Mouse (Mus musculus) NIH3T3 (cell line): ENCODE measurements at regions not wholly inside any gene's neighbourhood (a gene's known extent, or its start where the extent isn't known, plus 50 kb on each side); places are given as distances from the start of the nearest gene placed in this dataset.

ENCODE experiments used
- DNase-seq: peaks from one replicate; pipeline ENCODE4 v3.0.0-alpha.2; 2012; ENCODE audit warnings: low read depth

DNA sequence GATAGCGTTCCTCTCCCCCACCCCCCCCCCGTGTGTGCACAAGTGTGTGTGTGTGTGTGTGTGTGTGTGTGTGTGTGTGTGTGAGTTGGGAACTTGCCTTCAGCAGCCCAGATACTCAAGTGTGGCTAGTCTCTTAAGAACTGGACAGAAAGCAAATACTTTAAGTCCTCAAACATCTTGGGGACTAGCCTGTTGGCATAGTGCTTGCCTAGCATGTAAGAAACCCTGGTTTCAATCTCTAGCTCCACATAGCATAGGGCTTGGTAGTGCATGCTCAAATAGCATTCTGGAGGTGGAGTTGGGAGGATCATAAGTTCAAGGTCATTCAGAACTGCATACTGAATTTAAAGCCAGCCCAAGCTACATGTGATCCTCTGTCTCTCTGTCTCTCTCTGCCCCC, 117.5 kb upstream of the Btg1 start:
- DNase-seq = no peak

DNA sequence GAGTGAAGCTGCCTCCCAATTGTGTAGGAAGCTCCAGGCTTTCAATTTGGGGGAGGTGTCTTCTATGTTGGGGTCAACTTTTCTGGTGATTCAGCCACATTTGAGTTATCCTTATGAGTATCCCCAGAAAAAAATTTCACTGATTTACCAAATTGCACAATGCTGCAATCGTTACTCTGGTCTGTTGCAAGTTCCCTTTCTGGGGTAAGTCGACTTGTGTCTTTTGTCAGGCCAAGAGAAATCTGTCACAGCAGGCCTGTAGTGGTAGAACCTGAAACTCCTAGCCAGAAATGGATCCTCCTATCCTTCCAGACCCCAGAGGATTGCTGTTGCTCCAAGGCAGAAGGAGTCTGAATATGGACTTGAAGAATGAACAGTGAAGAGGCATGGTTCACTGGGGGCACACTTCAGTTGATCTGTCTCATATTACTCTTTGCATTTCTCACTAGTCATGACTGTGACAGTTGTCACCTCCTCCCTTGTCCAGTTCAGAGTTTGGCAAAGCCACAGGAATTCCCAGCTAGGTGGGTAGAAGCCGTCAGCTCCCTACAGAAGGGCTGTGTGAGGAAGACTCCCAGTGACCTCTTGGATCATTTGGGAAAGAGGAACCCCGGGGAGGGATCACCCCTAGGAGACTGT, 114.6 kb upstream of the Btg1 start:
- DNase-seq = peak; percentile 43

DNA sequence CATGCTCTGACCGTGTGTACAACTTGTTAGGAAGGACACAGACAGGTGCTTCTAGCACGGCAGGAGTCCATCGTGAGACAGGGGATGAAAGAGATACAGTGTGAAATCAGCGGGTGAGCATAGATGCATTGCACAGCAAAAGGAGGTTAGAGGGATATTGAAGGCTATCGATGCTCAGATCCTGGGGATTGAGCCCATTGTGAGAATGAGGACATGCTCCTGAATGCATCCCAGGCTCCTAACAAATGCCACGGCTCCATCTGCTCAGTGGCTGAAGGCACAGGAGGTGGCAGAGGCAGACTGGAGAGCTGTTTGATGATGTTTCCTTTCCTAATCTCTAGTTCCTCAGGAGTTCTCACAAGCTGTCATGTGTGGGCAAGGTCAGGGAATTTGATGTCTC, 114.1 kb upstream of the Btg1 start:
- DNase-seq = no peak

DNA sequence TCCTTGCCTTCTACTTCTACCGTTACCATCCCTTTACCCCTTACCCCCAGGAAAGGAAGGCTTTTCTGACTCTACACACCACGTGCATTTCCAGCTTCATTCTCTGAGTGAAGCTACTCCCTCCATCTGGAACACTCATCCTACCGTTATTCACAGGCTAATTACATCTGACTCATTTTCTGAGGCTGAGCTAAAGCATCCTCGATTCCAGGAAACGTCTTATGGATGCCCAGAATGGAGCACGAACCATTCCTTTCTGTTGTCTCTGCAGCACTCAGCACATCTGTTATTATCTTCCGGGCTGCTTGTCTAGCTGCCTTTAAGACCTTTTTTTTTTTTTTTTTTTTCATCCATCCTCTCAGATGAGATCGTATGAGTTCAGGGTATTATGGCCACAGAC, 112.5 kb upstream of the Btg1 start:
- peak; percentile 68 for DNase-seq

DNA sequence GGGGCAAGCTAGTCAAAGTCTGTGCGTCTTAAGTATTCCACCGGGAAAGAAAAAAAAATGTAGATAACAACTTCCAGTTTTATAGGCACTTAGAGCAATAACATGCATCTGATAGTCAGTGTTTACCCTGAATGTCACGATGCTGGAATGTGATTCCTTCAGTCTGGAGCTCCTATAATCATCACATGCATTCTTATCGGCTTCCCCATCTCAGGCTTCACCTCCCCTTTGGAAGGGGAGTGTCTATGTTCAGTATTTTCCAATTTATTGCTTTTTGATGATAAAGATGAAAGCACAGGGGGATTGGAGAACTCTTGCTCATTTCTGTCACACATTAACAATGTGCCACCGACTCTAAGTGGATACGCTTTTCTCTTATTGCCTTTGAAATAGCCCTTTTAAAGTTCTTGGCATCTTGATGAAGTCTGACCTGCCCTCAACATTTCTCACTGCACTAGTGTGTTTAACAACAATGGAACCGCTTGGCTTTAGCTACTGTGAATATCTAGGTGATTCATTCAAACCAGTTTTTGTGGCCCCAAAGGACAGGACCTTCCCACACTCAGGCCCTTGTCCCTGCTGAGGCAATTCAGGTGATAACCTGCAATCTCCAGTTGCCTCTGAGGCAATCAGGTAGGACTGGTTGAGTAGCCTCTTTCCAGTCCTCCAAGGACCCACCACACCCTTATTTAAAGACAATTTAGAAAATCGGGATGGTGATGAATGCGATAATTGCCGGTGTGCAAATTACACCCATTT, 101.5 kb upstream of the Btg1 start:
- DNase-seq = no peak

DNA sequence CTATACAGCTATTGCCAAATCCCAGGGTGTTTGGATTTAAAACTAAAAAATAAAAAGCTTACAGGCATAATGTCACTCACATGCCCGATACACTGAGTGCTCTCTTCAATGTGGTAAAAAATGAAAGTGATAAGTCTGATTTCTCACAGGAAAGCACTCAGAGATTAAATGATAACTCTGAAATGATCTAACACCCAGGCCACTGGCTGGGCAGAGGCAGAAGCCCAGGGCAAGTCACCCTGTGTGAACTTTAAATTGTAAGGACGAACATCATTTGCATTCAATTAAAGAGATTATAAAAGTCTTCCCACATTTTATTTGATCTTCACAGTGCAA, 100.9 kb upstream of the Btg1 start:
- no peak for DNase-seq

DNA sequence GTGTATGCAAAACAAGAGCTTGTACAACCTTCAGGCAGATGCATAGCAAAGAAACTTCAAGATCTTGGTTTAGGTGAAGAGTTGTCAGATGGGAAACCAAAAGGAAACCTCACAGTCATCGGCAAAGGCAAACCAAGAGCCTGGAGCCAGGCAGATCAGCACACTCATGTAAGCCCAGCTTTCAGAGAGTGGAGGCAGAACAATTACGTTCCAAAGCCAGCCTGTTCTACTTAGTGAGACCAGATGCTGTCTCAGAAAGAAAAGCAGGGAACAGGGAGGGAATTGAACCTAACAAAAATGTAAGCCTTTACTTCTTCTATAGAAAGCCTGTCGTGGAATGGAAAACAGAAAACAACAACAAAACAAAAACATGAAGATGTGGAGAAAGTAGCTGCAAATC, 97.4 kb upstream of the Btg1 start:
- no peak for DNase-seq

DNA sequence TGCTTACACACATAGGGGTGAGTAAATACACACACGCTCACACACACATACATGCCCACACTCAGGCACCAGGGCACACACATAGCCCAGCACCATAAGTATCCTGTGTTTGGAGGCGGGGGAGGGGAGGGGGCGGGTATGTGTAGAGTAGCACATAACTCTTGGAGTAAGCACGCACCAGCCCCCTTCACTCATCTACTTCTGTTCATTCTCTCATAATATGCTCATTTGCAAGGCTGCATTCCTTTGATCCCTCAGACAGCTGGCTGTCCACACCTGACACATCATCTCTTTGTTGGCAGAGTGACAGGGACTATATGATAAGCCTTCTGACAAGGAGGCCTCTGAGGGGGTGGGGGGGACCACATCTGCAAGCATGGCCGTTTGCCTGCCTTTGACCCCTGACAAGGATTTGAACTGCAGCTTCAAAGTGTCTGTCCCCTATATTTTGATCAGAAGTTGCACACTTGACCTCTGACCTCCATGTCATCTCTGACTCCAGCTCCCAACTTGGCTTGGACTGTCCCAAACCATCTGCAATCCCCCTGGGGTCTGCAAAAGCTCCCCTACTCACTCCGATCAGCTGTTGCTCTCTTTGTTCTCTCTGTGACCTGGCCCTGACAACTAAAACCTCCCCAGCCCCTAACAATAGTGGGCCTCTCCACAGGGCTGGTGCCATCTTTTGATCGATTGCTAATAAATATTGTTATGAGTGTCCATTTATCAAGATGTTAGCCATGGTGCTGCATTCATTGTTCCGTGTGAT, 95.6 kb upstream of the Btg1 start:
- no peak for DNase-seq

DNA sequence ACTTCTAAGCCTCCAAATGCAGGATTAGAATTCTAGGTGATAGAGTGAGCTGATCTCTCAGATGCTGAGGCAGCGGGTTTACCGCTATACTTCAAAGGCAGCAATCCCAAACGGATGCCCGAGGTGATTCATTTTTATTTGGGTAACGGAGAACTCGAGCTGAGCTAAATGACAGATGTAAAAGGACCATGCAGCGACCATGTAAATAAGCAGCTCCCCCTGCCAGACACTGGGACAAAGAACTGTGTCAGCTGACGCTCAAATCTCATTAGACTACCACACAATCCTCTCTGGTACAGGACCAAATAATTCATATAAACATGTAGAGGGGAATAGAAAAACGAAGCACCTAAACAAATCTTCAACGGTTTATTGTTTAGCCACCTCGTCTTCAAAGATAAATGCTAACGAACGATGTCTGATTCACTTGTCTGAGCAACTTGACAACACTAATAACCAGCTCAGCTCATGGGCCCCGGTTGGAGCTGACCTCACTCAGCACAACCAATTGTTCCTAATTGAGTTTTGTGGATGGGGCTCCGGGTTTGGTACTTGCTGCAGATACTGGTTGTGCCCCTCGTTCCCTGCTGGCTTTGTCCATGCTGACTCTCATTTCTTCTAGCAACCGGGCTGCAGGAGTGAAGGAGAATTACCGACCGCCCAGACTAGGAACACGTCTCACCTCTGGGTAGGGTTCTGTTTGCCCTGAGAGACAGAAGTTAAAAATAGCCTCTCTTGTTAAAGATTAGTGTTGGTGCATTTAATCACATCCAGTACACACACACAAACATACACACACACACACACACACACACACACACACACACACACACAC, 92.6 kb upstream of the Btg1 start:
- DNase-seq = no peak

DNA sequence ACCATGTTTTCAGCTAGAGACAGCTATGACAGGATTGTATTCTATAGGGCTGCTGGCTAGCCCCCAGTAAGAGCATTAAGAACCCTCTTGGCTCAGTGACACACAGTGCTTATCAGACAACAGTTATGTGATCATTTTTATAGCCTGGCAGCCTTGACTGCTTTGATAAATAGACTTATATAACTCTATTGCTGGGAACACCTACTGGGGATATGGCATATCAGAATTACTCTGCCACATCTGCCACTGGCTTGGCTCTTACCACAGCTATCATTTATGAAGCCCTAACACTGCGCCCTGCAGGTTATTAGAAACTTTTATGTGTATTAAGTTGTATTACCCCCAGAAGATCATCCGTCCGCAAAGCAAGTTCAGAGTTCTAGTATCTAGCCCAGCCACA, 88.9 kb upstream of the Btg1 start:
- no peak for DNase-seq

DNA sequence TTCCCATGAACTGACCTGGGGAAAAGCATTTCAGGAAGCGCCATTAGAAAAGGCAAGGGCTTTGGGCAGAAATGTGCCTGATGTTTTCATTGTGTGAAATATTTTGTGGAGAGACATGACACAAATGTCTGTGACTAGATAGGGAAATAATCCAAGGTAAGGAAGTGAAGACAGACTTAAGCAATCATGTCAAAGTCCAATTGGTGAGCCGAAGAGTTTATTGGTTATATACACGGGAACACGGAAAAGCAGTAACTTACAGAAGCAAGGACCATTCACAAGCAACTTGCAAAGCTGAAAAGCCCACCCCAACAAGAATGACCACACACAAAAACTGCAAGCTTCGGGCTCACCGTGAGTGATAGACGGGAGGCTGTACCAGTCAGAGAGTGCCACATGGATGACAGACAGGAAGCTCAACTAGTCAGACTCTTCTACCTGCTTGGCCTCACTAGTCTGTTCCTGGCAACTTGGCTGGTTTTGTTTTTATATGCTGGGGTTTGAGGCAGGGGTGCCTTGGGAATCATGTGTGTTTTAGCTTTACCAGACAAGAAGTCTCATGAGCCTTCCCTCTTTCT, 82.2 kb upstream of the Btg1 start:
- no peak for DNase-seq

DNA sequence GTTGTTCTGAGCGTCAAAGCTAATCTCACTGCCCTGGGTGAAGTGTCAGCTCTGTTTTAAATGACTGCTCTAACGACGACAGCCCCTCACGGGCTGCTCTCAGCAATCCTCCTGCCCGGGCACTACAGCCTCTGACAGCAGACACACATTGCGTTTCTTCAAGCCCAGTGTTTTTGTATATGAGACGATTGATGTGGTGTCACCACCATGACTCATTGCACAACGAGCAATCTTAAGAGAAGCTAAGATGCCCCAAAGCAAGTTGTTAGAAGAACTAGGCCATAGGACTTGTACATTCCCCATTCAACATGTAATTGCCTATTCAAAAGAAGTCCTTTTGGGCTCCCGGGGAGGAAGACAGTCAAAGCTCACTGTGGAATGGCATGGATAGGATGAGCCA, 81.3 kb upstream of the Btg1 start:
- peak; percentile 17 for DNase-seq

DNA sequence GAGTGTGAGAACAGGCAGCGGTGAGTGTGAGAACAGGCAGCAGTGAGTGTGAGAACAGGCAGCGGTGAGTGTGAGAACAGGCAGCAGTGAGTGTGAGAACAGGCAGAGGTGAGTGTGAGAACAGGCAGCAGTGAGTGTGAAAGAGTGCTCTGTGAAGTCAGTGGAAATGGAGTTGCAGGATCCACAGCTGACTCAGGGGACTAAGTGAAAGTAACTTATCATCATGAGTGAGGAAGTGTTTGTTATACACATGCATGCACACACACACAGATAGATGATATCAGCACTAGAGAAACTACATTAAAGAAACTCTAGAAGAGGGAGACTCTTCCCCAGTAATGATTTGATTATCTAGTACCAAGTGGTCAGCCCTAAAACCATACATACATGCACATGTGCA, 76.0 kb upstream of the Btg1 start:
- DNase-seq = no peak

DNA sequence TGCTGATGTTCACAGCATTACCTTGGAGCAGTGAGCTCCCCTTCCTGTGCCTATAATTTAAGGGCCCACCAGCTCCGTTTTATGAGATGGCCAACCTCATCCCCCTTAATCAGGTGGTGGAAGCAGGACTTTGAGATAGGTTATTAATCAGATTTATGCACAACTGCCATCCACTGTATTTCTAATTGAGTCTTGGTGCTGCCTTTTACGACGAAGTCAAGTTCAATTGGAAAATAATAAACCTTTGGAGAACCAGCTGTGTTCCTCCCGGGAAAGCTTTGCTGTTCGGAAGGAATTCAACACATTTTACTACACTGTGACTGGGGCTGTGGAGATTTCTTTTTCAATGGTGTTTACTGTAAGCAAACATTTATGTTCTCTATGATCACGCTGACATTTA, 71.5 kb upstream of the Btg1 start:
- no peak for DNase-seq

DNA sequence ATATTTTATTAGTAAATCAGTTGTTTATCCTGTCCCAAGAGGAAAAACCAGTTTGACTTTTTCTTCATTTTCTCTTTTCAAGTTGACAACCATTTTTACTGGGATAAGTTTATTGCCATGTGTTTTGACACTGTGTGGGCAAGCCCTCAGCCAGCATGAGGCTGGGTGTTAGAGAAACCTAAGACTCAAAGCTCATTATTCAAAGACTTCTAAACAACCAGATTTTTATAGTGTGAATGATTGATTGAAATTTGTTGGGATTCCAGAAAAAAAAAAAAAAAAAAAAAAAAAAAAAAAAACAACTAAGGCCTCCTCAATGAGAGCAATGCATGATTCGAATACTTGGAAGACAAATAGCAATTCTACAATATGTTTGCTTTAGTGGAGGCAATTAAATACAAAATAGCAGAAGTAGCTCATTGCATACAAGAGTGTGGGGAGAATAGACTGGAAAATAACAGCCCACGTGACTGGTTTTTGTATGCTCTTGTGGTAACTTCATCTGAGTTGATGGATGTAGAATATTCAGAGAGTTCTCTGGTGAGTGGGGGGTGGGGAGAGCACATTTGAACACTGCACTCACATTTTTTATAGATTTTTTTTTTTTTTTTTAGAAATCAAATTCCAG, 70.9 kb upstream of the Btg1 start:
- no peak for DNase-seq

DNA sequence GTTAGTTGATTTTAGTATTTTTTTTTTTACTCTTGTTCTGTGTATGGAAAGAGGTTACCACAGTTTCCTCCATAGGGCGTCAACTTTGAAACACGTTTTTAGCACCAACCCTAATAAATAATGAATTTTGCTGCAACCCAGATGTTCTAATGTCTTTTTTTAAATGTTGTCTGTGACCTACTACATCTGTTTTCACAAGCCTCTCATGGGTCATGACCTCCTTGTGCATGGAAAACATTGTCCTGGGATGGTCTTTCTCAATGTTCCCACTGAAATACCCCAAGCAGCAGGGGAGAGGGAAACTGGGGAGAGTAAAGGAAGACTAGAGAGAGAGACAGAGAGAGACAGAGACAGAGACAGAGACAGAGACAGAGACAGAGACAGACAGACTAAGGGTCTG, 67.2 kb upstream of the Btg1 start:
- no peak for DNase-seq

DNA sequence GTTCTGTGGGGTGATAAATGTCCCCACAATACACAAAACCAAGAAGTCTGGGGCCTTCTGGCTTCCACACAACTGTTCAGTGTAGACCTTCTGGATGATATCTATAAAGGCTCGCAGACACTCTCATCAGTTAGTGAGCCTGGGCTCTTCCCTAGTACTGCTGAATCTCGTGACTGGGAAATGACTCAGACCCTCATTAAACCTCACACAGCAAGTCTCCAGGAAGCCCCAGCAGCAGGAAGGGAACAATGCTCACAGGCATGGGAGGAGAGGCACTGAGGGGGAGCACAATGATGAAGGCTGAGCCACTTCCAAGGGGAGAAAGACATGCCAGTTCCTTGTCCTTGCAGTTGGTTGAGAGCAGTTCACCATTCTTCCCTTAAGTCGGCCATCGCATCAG, 66.5 kb upstream of the Btg1 start:
- peak; percentile 63 for DNase-seq

DNA sequence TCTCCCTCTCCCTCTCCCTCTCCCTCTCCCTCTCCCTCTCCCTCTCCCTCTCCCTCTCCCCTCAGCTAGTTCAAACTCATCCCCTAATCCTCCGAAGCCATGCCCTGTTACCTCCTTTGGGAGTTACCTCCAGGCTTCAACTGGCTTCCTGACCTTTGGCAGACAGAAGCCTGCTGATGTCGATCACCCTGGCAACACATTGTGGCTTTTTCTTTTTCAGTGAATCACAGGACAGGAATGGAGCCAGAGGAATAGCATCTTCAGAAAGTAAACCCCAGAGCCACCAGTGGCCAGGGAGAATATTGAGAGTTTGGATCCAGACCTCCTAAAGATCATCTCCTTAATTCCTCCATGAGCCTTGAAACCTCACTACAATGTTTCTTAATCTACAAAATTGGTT, 59.5 kb upstream of the Btg1 start:
- DNase-seq = peak; percentile 70

DNA sequence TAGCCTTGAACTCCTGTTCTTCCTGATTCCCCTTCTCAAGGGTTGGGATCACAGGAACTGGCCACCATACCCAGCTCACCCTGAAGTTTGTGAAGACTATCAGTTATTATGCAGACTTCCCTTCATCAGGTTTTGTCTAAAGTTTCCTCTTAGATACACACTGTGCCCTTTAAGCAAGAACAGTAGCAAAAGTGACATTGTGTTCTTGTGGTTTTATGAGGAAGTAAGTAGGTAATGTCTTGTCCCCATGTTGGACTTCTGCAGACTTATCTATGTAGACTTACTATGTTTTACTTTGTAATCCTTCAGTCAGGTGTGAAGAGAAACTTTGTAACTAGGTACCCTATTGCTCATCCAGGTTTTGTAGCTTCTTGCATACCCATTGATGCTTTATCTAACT, 51.5 kb upstream of the Btg1 start:
- no peak for DNase-seq
